Mouse (Mus musculus) megakaryocyte progenitor cell, adult 5-6 weeks (primary cell): Measurements from ENCODE around the gene Trhde. TPM values are rescaled to one million over a fixed set of nuclear protein-coding genes. Genes with fewer than 3 reads are reported as not detected.

Experiments
- ATAC-seq: replicated peaks from 2 replicates; pipeline ENCODE4 v1.8.0; 2016; ENCODE audit warnings: mild to moderate bottlenecking, moderate TSS enrichment, inconsistent platforms; ENCODE audit not compliant: poor library complexity
- total RNA-seq, 2 experiments: library from RNA; stranded (forward) in 1 of 2; stranded (reverse) in 1 of 2; fragments of 157-497, 149-512 nt in 1 of 2; fragments of 200-1000 nt in 1 of 2; gene quantifications; 2 replicates each; pipeline versions ENCODE4 v1.2.3 to v1.2.4; 2015 to 2017

Gene Trhde
- total RNA-seq (2015), result not detected in 2 replicates
- not detected in 2 replicates for total RNA-seq (2017)

DNA sequence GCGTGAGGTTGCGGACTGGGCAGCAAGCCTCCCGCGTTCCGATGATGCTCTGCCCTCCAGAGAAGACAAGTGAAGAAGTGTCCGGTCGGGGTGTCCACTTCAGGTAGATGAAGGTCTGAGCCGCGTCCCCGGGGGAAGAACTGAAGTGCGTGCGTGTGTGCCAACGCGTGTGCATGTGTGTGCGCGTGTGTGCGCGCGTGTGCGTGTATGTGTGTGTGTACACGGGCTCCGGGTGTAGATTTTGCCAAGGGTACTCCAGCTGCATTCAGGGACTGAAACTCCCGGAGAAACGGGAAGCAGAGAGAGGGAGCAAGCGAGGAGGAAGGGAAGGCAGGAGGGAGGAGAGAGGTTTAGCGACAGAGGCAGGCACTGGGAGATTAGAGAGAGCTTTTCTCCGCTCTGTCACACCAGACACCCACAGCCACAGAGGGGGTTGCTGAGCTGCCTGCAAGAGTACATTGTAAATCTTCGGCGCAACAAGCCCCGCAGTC lies at the start of gene Trhde:
Gene Trhde, minus strand, starts transcription at position 147 of the 491 bp plus-strand sequence.
- 0 out of 2 replicates have a peak, but pooled peaks have one; percentile 10 for ATAC-seq

GRCm38 (mm10) chr10:114841966-114842365 lies 39.9 kb upstream of the Trhde start:
- ATAC-seq, result no peak

- no peak for ATAC-seq
These were observed 39.3 kb upstream of the Trhde start for GRCm38 (mm10) chr10:114841440-114841839.

- ATAC-seq, result no peak
These were observed 29.2 kb upstream of the Trhde start for GRCm38 (mm10) chr10:114831313-114831712.

- no peak for ATAC-seq
These were observed 6.7 kb upstream of the Trhde start for GRCm38 (mm10) chr10:114808799-114809198.

DNA sequence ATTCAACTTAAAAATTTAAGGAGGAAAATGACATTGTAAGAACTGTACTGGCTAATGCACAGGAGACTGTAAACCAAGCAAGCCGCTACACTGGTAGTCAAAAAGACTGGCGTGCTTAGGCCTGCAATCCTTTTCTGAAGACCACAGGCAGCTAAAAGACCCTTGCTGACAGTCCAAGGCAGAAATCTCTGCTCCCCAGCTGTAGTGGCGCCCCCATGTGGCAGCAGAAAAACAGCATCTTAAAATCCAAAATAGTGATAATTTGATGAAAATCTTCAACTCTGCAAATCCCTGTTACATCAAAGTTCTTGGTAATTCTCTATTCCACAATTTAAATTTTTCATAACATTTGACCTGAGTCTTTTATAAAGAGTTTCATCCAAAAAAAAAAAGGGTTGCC lies 3.8 kb upstream of the Trhde start:
- ATAC-seq, result no peak

GRCm38 (mm10) chr10:114801457-114802160 lies 498 bp downstream of the Trhde start:
- ATAC-seq, result 0 out of 2 replicates have a peak, but pooled peaks have one; percentile 21

GRCm38 (mm10) chr10:114800331-114801304 lies 1.5 kb downstream of the Trhde start:
- no peak for ATAC-seq

DNA sequence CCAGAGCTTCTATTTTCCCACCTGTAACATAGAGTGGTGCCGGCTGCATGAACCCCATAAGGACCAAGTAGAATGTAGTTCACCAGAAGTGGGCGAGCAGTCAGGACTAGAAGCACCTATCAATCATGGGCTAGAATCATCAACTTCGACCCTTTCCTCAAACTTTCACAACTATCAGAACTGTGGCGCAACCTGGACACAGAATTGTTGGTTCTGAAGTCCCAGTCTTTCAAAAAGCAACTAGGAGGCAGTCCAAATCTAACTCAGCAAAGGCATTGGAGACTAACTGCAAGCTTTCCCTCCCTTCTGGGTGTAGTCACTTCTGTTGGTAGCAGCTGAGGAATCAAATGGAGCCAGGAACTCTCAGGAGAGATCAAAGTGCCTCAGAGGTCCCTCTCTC lies 2.6 kb downstream of the Trhde start:
- no peak for ATAC-seq

GRCm38 (mm10) chr10:114798788-114799187 lies 3.3 kb downstream of the Trhde start:
- ATAC-seq, result no peak

DNA sequence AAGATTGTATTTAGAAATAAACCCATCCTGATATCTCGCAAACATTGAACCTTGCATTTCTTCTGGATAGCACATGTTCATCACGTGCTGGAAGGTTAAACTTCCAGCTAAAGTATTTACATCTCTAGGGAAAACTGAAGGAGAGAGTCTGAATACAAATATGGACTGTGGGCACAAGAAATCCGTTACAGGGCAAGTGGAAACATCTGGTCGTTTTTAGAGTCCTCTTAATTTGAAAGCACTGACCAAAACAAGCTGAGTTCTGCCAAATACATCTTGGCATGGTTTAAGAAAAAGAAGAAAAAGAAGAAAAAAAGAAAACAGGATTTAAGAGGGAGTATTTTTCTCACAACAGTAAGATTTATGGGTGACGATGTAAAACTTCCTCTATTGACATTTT lies 3.9 kb downstream of the Trhde start:
- no peak for ATAC-seq

DNA sequence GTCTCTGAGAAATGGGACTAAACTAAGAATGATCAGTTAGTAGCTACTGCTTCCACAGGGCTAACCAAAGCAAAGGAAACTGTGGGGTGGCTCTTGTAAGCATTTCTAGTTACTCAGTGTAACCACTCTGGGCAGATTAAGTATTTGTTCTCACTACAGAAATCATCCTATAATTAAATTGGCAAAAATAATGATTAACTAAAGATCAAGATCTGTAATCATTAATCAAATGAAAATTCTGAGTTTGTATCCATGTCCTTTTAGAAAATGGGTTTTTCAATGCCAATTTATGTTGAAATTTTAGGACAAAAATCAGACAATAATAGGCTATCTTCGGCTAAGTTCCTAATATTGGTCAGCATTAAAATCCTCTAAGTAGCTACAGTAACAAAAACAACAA lies 4.4 kb downstream of the Trhde start:
- no peak for ATAC-seq

GRCm38 (mm10) chr10:114796872-114797271 lies 5.2 kb downstream of the Trhde start:
- no peak for ATAC-seq

GRCm38 (mm10) chr10:114794214-114794613 lies 7.9 kb downstream of the Trhde start:
- ATAC-seq, result no peak

- no peak for ATAC-seq
These were observed 36.2 kb downstream of the Trhde start for GRCm38 (mm10) chr10:114765914-114766313.

DNA sequence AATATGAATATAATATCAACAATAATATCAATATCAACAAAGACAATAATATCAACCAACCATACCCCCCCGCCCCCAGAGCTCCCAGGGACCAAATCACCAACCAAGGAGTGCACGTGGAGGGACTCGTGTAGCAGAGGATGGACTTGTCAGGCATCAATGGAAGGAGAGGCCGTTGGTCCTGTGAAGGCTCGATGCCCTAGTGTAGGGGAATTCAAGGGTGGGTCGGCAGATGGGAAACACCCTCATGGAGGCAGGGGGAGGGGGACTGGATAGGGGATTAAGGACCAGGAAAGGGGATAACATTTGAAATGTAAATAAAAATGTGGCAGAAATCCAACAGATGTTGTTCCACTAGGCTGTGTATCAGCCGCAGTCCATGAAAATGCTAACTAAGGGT lies 40.0 kb downstream of the Trhde start:
- ATAC-seq, result no peak

GRCm38 (mm10) chr10:114759240-114759639 lies 42.9 kb downstream of the Trhde start:
- ATAC-seq, result no peak

DNA sequence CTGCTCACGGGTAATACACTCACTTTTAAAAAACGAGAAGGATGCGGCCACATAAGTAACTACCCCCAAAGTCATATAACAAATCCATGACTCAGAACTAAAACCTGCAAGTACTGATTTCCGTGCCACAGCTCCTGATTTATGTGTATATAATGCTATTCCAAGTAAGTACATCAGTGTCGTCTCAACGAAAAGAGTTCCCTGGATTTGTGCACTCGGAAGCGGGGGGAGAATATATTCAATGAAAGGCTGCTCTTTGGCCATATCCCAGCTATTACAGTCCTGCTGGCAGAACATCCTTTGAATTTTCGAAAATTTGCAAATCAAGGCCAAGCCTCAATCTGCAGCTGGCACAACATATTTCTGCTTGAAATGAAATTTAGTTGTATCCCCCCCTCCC lies 43.5 kb downstream of the Trhde start:
- no peak for ATAC-seq

- no peak for ATAC-seq
These were observed 59.1 kb downstream of the Trhde start for GRCm38 (mm10) chr10:114742755-114743705.

DNA sequence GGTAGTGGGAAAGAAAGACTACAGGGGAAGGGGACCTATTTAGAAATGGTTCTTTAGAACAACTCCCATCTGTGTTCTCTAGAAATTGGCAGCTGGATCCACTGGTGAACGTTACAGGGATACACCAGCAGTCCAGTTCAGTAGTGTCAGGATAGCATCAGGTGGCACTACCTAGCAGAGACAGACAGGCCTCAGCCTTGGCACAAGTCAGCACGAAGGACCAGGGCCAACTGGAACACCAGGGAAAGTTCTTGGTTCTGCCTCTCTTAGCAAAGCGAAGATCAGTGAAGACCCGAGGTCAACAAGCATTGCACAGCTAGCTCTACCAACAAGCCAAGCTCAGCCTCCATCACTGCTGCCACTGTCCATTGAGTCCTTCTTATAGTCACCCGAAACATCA lies 62.2 kb downstream of the Trhde start:
- ATAC-seq, result no peak
